Mouse (Mus musculus): Measurements from ENCODE around the gene Naip5.
"Not testable (repeated sequence)": the region's sequence is repeated elsewhere in the genome, so short reads cannot be mapped to it uniquely, and the experiment has no call there.

Naip5 gene

DNA sequence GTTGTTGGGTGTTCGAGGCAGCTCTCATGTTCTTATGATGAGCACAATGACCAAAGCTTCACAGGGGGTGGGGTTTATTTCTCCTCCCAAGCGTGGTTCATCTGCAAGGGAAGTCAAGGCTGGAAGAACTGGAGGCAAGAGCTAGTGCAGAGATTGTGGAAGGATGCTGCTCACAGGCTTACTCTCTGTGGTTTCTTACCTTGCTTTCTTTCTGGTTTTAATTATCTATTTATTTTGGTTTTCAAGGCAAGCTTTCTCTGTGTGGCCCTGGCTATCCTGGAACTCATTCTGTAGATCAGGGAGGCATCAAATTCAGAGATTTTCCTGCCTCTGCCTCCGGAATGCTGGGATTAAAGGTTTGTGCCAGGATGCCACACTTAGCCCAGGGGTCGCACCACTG is at the start of gene Naip5:
Gene Naip5, minus strand, starts transcription at position 101 of the 400 bp plus-strand sequence.
- DNase-seq: not testable (repeated sequence)

DNA sequence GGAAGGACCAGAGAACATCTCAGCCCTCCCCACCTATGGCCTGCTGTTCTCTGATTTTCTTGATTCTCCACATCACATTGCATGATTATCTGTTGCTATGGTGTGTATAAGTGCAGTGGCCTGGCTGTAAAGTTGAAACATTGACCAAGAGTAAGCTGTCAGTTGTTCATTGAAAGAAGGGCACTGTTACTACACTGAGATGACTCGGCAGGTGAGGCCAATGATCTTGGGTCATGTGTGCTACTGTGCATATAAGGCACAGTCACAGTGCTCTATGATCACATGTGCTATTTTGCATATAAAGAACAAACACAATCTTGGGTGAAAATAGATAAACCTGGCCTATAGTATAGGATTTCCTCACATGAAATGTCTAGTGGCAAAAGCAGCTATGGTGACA is 38.5 kb upstream of the Naip5 start:
- no peak for DNase-seq

DNA sequence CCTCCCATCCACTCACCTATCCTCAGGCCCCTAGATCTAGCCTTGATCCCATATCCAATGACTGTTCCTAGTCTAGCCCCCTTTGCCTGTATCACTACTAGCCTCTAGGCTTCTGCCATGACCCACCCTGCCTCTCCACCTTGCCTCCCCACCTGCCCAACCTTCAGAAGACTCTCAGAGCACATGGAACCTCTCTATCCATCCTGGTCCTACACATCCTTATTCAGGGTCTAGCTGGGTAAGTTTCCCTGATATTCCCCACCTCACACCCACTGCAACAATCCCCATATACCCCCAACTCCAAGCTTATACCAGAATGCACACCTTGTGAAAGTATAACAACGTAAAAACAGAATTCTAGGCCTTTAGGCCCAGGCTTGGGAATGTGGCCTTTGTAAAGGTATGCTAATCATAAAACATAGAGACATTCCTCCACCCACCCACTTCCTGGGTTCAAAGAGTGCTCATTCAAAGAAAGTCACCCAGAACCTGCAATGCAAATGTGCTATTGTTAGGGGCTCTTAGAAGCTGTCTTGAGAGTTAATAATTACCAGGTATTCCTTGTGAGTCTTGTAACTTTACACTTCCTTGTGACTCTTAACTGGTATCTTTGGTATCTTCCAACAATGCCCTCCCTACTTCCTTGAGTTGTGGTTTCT is 25.5 kb upstream of the Naip5 start:
- DNase-seq: not testable (repeated sequence)

DNA sequence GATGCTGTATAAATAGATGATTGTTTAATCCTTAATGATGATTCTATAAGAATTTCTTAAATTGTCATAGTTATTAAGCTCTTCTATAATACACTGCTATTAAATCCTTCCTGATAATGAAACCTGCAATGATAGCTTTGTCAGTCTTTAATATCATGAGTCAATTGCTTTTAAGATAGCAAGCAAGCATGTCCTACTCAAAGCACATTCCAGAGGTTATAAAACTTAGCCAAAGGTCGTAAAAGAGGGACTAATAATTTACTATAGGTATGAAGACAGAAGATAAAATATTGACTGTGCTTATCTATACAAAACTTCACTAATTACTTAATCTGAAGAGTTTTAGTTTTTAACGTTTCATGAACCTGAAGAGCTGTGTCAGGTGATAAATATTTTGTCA is 10.9 kb upstream of the Naip5 start:
- not testable (repeated sequence) for DNase-seq

DNA sequence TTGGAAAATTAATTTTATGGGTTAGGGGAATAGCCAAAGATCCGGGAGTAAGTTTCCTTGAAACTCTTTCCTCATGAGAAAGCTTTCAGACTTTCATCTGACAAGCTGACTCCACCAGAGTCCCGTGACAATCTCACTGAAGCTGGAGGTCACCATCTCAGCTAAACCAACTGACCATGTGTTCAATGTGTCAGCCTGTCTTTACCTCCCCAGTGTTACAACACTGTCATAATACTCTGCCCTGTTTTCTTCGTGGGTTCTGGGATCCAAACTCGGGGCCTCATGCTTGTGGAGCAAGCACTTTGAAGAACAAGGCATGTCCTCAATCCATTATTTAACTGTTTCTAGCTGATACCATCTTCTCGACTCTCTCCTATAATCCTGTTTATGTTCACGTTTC is 9.8 kb upstream of the Naip5 start:
- not testable (repeated sequence) for DNase-seq

DNA sequence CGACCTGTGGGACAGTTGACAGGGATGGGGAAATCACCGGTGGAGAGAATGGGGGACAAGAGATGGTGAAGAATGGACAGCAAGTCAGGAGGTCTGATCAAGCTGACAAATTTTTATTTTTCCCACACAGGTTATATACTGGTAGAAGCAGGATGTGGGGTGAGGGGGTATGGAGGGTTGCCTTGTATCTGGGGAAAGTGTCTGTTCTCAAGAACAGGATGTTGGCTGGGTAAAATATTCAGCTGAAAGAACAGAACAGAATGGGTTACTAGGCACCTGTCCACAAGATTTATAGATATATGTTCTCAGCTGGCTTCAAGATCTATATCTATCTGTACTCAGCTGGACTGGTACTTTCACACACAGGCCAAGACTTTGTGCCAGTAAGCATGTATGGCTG is 5.8 kb upstream of the Naip5 start:
- DNase-seq: not testable (repeated sequence)

DNA sequence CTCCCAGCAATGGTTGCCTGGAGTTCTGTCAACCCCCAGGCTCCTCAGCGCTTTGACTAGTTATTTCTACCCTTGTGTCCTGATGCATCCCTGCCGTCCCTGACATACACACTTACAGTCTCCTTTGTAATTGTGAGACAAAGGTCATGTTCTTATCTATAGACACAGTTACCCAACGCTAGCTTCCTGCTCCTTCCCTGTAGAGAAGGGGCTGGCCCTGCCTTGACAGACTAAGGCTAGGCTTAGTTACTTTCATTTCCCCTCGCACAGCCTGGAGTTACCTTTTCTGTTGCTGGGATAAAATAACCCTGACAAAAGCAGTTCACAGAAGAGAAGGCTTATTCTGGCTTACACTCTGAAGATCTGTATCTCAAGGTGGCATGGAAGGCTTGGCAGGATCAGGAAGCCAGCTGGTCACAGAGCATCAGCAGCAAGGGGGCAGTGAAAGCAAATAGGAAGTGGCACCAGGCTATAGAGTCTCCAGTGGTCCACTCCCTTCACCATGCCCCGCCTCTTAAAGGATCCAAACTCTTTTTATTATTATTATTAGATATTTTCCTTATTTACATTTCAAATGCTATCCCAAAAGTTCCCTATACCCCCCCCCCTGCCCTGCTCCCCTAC is 885 bp upstream of the Naip5 start:
- not testable (repeated sequence) for DNase-seq

DNA sequence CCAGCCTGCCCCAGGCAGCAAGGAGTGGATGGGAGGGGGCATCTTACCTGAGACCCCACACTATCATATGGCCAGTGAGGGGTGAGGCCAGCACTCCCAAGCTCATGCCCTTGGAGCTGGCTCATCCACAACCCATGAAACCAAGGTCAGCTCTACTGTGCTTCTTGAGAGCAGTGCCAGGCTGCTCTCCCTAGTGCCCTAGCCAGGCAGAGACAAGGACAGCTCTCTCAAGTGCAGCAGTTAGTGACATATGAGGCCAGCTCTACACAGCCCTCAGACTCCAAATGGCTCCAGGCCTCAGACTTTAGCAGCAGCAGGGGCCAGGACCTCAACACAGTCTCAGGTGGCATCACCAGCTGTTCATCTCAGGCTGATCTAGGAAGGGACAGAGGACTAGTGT is 2.4 kb downstream of the Naip5 start:
- DNase-seq: no peak

DNA sequence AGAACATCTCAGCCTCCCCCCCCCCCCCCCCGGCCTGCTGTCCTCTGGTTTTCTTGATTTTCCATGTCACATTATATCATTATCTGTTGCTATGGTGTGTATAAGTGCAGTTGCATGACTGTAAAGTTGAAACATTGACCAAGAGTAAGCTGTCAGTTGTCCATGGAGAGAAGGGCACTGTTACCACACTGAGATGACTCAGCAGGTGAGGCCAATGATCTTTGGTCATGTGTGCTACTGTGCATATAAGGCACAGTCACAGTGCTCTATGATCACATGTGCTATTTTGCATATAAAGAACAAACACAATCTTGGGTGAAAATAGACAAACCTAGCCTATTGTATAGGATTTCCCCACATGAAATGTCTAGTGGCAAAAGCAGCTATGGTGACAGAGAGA is 32.4 kb downstream of the Naip5 start:
- DNase-seq: not testable (repeated sequence)

DNA sequence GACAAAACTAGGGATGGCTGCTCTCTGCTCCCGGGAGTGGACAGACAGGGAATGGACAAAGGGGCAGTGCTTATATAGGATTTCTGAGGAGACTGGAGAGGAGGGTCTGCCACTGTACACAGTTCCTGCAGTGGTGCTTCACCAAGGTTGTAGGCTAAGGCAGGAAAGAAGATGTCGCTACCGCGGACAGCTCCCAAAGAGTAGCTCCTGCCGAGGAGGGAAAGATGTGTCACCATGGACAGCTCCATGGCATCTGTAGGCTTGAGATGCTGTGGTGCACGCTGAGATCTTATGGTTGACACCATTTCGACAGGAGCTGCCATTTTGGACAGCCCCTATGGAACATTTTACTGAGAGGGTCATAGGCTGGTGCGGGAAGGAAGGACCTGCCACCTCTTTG is 35.6 kb downstream of the Naip5 start:
- no peak for DNase-seq

DNA sequence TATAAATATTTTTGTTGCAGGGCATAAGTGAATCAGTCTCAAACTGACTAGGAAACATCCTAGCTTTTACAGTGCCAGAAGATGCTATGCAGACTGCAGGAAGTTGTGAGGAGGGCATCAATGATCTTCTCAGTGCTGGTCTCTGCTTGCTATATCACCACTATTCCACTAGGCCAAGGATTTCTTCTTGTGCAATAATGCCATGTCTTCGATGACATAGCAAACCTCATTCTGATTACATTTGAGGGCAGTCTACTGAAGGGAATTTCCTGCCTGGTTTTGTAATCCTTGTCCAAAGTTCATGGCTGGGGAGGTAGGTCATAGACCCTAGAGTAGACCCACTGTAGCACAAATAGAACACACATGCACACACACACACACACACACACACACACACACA is 42.8 kb downstream of the Naip5 start:
- no peak for DNase-seq

DNA sequence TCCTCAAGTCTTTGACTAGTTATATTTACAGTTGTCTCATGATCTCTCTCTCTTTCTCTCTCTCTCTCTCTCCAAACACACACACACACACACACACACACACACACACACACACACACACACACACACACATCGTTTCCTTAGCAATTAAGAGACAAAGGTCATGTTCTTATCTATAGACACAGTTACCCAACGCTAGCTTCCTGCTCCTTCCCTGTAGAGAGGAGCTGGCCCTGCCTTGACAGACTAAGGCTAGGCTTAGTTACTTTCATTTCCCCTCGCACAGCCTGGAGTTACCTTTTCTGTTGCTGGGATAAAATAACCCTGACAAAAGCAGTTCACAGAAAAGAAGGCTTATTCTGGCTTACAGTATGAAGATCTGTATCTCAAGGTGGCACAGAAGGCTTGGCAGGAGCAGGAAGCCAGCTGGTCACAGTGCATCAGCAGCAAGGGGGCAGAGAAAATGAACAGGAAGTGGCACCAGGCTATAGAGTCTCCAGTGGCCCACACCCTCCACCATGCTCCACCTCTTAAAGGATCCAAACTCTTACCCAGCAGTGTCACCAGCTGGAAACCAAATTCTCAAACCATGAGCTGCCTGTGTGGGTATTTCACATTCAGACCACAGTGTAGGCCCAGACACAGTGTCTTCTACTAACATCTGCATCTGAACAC is 44.3 kb downstream of the Naip5 start, which contains the start of gene Naip2:
Gene Naip2, minus strand, starts transcription at position 434 of the 675 bp plus-strand sequence.
- DNase-seq: not testable (repeated sequence)

DNA sequence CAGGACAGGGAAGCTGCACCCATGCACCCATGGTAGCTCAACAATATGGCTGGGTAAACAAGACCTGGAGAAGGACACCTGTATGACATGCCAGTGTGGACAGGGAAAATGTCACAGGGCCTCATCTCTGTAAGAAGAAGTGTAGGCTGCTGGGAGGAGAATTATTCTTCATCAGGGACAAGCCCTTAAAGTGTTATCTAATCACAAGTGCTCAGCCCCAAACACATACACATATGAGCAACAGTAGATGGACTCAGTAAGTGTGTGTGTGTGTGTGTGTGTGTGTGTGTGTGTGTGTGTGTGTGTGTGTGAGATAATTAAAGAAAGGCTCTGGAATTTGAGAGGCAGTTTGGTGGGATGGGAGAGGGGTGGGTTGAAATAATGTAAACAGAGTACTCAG is 45.3 kb downstream of the Naip5 start:
- DNase-seq: no peak

DNA sequence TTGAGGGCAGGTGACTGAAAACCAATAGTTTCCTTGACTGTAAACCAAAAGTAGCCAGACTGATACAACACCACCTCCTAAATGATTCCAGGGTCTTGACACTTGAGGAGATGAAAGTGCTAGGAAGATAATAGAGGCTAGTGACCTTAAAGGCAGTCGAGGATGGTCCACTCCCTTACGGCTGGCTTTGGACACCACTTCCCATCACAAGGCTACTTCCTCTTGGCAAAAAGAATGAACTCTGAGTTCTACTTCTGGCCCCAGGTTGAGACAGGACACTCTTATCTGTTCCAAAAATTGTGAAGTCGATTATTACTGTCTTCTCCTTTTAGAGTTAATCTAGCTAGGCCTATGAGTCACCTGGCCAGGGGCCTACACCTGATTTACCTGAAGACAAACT is 50.7 kb downstream of the Naip5 start:
- no peak for DNase-seq

DNA sequence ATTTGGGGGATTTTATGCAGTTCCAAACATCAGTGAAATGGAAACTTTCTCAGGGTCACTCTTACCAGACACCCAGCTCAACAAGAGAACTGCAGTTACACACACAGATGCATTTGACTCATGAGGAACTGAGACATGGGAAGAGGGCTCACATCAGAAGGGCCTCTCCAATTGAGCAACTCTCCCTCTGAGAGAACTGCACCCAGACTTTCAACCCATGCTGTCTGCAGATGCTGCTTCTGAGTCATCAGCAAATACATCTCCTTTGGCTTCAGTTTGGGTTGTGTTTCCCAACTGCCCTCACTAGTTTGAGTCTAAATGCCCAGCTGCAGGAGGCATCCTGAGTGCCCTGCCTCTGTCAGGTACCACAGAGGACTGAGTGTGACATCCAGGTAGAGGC is 63.0 kb downstream of the Naip5 start:
- DNase-seq: not testable (repeated sequence)

DNA sequence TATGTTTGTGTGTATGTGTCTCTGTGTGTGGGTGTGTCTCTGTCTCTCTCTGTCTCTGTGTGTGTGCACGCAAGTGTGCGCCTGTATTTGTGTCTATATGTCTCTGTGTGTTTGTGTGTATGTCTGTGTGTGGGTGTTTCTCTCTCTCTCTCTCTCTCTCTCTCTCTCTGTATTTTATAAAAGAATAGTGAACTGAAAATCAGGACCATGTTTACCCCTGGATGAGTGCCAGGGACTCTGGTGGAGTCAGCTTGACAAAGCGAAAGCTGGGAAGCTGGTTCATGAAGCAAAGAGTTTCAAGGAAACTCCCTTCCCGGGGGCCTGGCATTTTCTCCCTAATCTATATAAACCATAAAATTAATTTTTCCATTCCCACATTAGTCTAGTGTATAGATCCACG is 71.8 kb downstream of the Naip5 start:
- DNase-seq: not testable (repeated sequence)

DNA sequence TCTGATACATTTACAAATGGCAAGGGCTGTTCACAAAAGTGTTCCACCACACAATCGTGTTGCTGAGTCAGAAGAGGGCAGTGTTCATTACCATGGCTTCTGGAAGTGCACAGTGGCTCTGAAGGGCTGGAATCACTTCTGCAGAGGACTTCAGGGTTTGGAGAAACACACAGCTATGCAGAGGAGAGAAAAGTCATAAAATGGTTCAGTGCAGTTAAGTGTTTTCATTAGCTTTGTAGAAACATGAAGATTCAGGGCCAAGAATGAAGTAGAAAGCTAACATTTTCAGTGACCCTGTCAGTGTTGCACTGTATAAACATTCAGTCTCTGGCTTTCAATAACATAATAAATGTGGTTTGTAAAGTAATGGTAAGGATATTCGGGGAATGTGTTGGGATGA is 79.7 kb downstream of the Naip5 start:
- DNase-seq: not testable (repeated sequence)

DNA sequence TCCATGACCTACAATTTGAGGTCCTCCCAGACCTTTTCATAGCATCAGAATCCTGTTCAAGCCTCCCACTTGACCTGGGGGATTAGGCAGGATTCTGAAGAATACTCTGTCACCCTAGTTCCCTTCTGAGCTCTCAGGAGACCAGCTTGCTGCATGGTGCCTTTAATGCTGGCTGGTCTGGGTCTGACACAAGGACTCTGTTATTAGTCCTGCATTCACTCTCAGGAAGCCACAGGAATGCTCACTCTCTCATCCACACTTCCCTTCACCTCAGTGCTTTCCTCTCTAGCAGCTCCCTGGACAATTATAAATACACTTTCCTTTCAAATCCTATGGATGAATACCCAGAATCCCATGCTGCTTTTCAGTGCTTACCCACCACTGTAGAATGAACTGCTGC is 83.7 kb downstream of the Naip5 start:
- DNase-seq: not testable (repeated sequence)

Measured in cerebellum, adult 9-10 months (tissue).